Mouse (Mus musculus) E14TG2a.4 (cell line): ENCODE measurements at regions not wholly inside any gene's neighbourhood (a gene's known extent, or its start where the extent isn't known, plus 50 kb on each side); places are given as distances from the start of the nearest gene placed in this dataset.

ENCODE experiments used
- CTCF ChIP-seq: conservative IDR thresholded peaks from 2 replicates; pipeline ENCODE4 v1.5.1; 2014; ENCODE audit warnings: low read length
- NANOG ChIP-seq: IDR thresholded peaks from 2 replicates; pipeline ENCODE4 v1.6.1; 2014; ENCODE audit warnings: borderline replicate concordance, low read length, mixed read lengths
- POU5F1 ChIP-seq: IDR thresholded peaks from 2 replicates; pipeline ENCODE4 v1.6.1; 2014; ENCODE audit warnings: low read length, borderline replicate concordance

DNA sequence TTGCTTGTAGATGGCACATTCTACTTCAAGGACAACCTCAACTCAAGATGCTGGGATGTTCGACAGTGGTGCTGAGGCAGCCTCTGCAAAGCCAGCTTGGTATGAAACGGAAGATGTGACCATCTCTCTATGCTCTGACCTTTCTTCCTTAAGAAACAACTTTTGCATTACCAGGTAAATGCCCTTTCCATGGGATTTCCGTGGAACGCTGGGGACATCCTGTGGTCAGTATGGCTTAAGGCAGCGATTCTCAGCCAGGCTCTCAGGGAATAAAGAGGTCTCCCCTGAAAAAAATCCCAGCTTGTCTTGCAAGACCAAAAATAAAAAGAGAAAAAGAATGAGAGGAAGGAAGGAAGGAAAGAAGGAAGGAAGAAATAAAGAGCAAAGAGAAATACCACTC is 71.3 kb upstream of the Mrps9 start:
- TF ChIP-seq CTCF (peak; percentile 21; the same call in 1 of the 2 replicates), NANOG (no peak), POU5F1 (no peak)
